Mouse (Mus musculus) cerebellum, postnatal 14 days (tissue): ENCODE measurements around the gene Amz2.

Experiments
- DNase-seq, 2 experiments: peaks; one replicate each; pipeline ENCODE4 v3.0.0; 2021; ENCODE audit warnings: mixed read lengths in 2 of 2

Amz2 gene

GRCm38 (mm10) chr11:109494890-109495770 is 69.4 kb downstream of the Amz2 start:
- DNase-seq, result no peak

DNA sequence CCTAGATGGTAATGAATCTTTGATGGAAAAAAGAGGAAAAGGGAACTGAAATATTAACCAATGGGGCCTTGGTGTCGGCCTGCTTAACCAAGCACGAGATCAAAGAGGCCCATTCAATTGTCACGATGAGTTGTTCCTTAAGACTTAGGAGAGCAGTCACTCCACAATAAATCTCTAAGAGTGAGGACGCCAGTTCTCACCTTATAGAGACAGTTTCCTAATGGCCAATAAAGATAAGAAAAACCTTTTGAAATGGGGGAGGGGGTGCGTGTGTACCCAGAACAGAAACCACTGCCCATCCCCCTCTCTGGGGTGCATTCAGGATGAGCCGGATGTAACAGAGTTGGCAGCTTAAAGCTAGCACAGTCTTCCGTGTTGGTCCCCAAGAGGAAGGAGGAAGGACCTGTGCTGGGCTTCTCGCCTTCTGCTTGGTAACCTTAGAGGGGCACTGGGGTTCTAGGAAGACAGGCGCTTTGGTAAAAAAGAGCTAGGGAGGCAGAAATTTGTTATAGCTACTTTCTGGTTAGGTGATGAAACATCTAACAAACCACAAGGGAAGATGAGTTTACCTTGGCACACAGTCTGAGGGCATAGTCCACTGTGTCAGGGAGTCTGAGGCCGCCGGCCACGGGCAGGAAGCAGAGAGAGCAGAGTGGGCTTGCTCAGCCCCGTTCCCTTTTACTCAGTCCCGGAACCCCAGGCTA is 70.2 kb downstream of the Amz2 start:
- no peak for DNase-seq

GRCm38 (mm10) chr11:109496475-109496993 is 70.8 kb downstream of the Amz2 start:
- DNase-seq, result no peak

- no peak for DNase-seq
Observed at GRCm38 (mm10) chr11:109496996-109497714, 71.4 kb downstream of the Amz2 start.

DNA sequence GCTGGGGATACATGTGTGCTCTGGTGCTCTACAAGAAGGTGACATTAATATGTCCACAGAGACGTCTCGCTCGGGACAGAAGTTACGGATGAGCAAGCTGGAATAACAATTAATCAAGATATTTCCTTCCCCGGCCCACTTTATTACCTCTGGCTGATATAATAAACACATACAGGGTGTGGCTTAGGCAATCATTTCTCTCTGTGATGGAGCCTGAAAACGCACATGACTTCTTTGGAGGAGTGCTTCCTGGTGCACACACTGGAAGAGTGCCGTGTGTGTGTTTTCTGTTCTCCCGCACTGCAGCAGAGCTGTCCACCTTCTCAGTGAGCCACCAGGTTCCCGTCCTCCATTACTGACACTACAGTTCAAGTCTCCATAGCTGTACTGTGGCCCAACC is 72.2 kb downstream of the Amz2 start:
- DNase-seq, result no peak

GRCm38 (mm10) chr11:109500206-109500605 is 74.5 kb downstream of the Amz2 start:
- peak; percentile 79 to 82 for DNase-seq
